Mouse (Mus musculus) neural tube, embryonic 14.5 days (tissue): ENCODE results near the gene Gucy2e. TPM values are rescaled to one million over a fixed set of nuclear protein-coding genes. Genes with fewer than 3 reads are reported as not detected.

ENCODE experiments used
- ATAC-seq: fragments of 200-750 bp; cut with Nextera tagmentation; 2 replicates; pipeline ENCODE4 v1.8.0; 2017; ENCODE audit warnings: low read depth, mild to moderate bottlenecking, moderate TSS enrichment, moderate library complexity
- H3K27ac ChIP-seq: fragments of 300-500 bp; sonication (generic); 2 replicates; pipeline ENCODE4 v1.5.1; 2014; ENCODE audit warnings: low read depth, mild to moderate bottlenecking, control low read depth, low read length, moderate library complexity, mixed read lengths
- H3K27me3 ChIP-seq: fragments of 300-500 bp; sonication (generic); 2 replicates; pipeline ENCODE4 v1.6.1; 2014; ENCODE audit warnings: low read length; ENCODE audit not compliant: control insufficient read depth, insufficient read depth
- H3K36me3 ChIP-seq: fragments of 300-500 bp; sonication (generic); 2 replicates; pipeline ENCODE4 v1.6.1; 2014; ENCODE audit warnings: low read length, mixed read lengths; ENCODE audit not compliant: control insufficient read depth, insufficient read depth
- H3K4me1 ChIP-seq: fragments of 300-500 bp; sonication (generic); 2 replicates; pipeline ENCODE4 v1.6.1; 2014; ENCODE audit warnings: low read length; ENCODE audit not compliant: control insufficient read depth, insufficient read depth
- H3K4me2 ChIP-seq: fragments of 300-500 bp; sonication (generic); 2 replicates; pipeline ENCODE4 v1.6.1; 2014; ENCODE audit warnings: mild to moderate bottlenecking, low read depth, low read length, control low read depth
- H3K4me3 ChIP-seq: fragments of 300-500 bp; sonication (generic); 2 replicates; pipeline ENCODE4 v1.5.1; 2014; ENCODE audit warnings: low read depth, low read length, control low read depth, mixed read lengths
- H3K9ac ChIP-seq: fragments of 300-500 bp; sonication (generic); replicated peaks from 2 replicates; pipeline ENCODE4 v1.6.1; 2014; ENCODE audit warnings: low read depth, mild to moderate bottlenecking, control low read depth, low read length, mixed read lengths
- H3K9me3 ChIP-seq: fragments of 300-500 bp; sonication (generic); 2 replicates; pipeline ENCODE4 v1.6.1; 2016; ENCODE audit warnings: low read length; ENCODE audit not compliant: control insufficient read depth
- WGBS: fragments of 180-500 bp; shearing (Covaris S2); extraction: QIAGEN DNeasy Blood & Tissue Kit; methylation state at CpG from one replicate; pipeline ENCODE4 v1.1.7; 2014; 5-methylcytosine and 5-hydroxymethylcytosine counted together
- polyA plus RNA-seq: library from polyadenylated mRNA; unstranded; fragments of >200 nt; fragmentation: Nextera tagmentation; extraction: Ambion mirVana; gene quantifications from 2 replicates; pipeline ENCODE4 v1.2.1, GENCODE M21; 2014

Gucy2e gene
- polyA plus RNA-seq, 1 experiment from 2014 or later: 0.62 TPM

DNA sequence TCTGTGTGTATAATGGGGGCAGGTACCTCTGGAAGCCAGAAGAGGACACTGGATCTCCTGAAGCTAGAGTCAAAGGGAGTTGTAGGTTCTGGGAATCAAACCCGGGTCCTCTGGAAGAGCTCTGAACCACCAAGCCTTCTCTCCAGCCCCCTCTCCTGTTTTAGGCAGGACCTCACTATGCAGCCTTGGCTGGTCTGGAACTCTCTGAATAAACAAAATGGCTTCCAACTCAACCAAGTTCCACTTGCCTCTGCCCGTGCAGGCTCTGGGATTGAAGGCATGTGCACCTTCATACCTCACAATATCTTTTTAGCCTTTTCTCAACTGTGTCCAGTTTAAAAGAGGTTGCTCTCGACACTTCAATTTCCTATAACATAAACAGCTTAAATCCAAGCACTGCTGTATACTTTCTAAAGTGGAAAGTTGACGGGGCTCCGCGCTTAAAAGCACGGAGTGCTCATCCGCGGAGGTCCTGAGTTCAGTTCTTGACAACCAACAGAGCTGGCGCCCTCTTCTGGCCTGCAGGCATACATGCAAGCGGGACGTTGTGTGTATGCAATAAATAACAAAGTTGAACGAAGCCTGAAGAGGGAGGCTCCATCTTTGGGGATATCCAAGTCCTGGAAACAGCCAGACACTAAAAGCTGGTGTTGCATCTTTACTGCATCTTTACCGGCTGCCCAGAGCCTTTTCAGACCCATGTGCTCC, 14.5 kb upstream of the Gucy2e start:
- no peak for ATAC-seq
- H3K9me3 ChIP-seq: no peaks in the 10 kb centered on the region
- H3K4me2 ChIP-seq: no peak overlapping the region
- no peak overlapping the region for H3K27ac ChIP-seq
- H3K9ac ChIP-seq: no peak overlapping the region
- no peaks in the 10 kb centered on the region for H3K27me3 ChIP-seq
- no peaks in the 10 kb centered on the region for H3K4me1 ChIP-seq
- 65% methylated on average over 14 of the region's 14 CpGs for WGBS
- no peak overlapping the region for H3K4me3 ChIP-seq
- no peaks in the 10 kb centered on the region for H3K36me3 ChIP-seq

DNA sequence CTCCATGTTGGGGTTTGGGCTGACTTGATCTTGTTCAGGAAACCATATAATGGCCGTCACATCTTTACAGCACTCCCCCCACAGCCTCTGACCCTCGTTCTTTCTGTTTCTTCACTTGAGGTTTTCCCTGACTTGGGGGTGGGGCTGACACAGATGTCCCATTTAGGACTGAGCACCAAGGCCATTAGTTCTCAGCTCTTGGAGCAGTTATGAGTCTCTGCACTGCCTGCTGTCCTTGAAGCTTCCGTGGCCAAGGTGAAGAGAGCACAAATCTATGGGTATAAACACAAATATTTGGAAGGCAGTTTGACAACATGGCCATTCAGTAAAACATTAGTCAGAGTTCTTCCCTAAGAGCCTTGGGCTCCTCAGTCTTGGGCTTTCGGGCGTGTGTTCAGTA, 13.3 kb upstream of the Gucy2e start:
- H3K36me3 ChIP-seq: no peaks in the 10 kb centered on the region
- no peak overlapping the region for H3K9ac ChIP-seq
- no peak for ATAC-seq
- no peaks in the 10 kb centered on the region for H3K9me3 ChIP-seq
- no peaks in the 10 kb centered on the region for H3K27me3 ChIP-seq
- no peaks in the 10 kb centered on the region for H3K4me1 ChIP-seq
- WGBS: 84% methylated on average over 5 of the region's 5 CpGs
- no peak overlapping the region for H3K27ac ChIP-seq
- H3K4me2 ChIP-seq: no peak overlapping the region
- no peak overlapping the region for H3K4me3 ChIP-seq

- H3K9ac ChIP-seq: no peak overlapping the region
- H3K27ac ChIP-seq: no peak overlapping the region
- H3K27me3 ChIP-seq: no peaks in the 10 kb centered on the region
- 78% methylated on average over 3 of the region's 3 CpGs for WGBS
- ATAC-seq: no peak
- H3K36me3 ChIP-seq: no peaks in the 10 kb centered on the region
- no peaks in the 10 kb centered on the region for H3K9me3 ChIP-seq
- no peaks in the 10 kb centered on the region for H3K4me1 ChIP-seq
- H3K4me2 ChIP-seq: no peak overlapping the region
- no peak overlapping the region for H3K4me3 ChIP-seq
Measured at GRCm38 (mm10) chr11:69249131-69249530, 12.3 kb upstream of the Gucy2e start.

GRCm38 (mm10) chr11:69245643-69246042, 8.8 kb upstream of the Gucy2e start:
- Histone ChIP-seq H3K27me3 (no peaks in the 10 kb centered on the region), H3K4me1 (no peaks in the 10 kb centered on the region), H3K4me2 (no peak overlapping the region), H3K27ac (no peak overlapping the region), H3K9me3 (no peaks in the 10 kb centered on the region), H3K4me3 (no peak overlapping the region), H3K36me3 (no peaks in the 10 kb centered on the region), H3K9ac (no peak overlapping the region)
- no peak for ATAC-seq
- 49% methylated on average over 2 of the region's 2 CpGs for WGBS

DNA sequence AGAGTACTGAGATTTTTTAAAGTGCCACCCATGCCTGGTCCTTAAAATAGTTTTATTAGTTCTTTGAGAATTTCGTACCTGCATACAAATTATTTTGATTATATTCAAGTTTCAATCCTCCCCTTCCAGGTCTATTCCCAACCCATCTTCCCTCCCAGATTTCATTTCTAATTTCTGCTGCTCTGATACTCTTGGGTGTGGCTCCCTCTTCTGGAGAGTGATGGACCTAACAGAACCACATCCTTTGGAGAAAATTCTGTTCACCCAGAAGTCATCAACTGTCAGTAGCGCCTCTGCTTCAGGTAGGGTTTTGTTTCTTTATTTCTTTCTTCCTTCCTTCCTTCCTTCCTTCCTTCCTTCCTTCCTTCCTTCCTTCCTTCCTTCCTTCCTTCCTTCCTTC, 8.1 kb upstream of the Gucy2e start:
- no peaks in the 10 kb centered on the region for H3K4me1 ChIP-seq
- no peak overlapping the region for H3K9ac ChIP-seq
- no peak for ATAC-seq
- no peaks in the 10 kb centered on the region for H3K9me3 ChIP-seq
- no peak overlapping the region for H3K27ac ChIP-seq
- no peaks in the 10 kb centered on the region for H3K36me3 ChIP-seq
- 17% methylated on average over 2 of the region's 2 CpGs for WGBS
- H3K4me2 ChIP-seq: no peak overlapping the region
- H3K4me3 ChIP-seq: no peak overlapping the region
- no peaks in the 10 kb centered on the region for H3K27me3 ChIP-seq

GRCm38 (mm10) chr11:69236061-69236925, 543 bp downstream of the Gucy2e start:
- 4% methylated on average over 51 of the region's 51 CpGs for WGBS
- no peaks in the 10 kb centered on the region for H3K9me3 ChIP-seq
- H3K4me1 ChIP-seq: peaks cover 8% of the 10 kb centered on the region; the same call in 1 of the 2 replicates
- peak overlapping the region; percentile 67; the same call in 1 of the 2 replicates for H3K27ac ChIP-seq
- peak overlapping the region; percentile 38 for H3K4me3 ChIP-seq
- H3K36me3 ChIP-seq: no peaks in the 10 kb centered on the region
- peak; percentile 3; the same call in 1 of the 2 replicates for ATAC-seq
- H3K9ac ChIP-seq: peak overlapping the region; percentile 58
- H3K4me2 ChIP-seq: peak overlapping the region; percentile 79
- H3K27me3 ChIP-seq: peaks cover 11% of the 10 kb centered on the region

DNA sequence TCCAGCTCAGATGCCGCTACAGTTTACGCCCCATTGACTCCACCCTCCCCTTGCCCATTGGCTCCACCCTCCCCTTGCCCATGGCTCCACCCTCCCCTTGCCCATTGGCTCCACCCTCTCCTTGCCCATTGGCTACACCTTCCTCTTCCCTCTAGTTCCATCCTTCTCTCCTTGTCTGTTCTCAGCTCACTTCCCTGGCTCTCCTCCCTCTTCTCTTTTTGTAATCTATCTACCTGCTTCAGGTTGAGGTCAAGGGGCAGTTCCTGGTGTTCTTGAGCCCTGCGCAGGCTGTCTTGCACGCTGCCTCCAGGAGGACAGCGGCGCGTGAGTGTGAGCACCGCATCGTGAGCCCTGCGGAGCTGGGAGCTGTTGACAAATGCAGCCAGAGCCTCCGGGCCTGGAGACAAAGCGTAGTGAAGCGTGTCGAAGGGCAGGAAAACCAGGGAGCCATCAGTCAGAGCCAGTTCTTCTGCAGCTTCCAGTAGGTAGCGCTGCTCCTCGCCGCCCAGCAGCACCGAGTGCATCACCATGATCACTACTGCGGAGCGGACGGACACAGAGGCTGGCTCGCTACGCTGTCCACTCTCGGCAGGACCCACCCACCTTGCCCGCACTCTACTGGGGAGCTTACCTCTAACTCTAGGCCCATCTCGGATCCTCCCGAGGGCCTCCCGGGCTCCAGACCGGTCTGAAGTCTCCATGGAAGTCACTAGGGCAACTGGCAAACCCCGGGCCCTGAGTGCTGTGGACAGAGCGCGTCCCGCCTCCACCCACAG, 1.4 kb downstream of the Gucy2e start:
- H3K4me3 ChIP-seq: peak overlapping the region; percentile 38
- peak; percentile 94 for ATAC-seq
- WGBS: under 1% methylated on average over 33 of the region's 33 CpGs
- H3K36me3 ChIP-seq: no peaks in the 10 kb centered on the region
- H3K4me2 ChIP-seq: peak overlapping the region; percentile 79
- peaks cover 11% of the 10 kb centered on the region for H3K27me3 ChIP-seq
- no peaks in the 10 kb centered on the region for H3K9me3 ChIP-seq
- peaks cover 8% of the 10 kb centered on the region; the same call in 1 of the 2 replicates for H3K4me1 ChIP-seq
- H3K9ac ChIP-seq: peak overlapping the region; percentile 58
- peak overlapping the region; percentile 67 for H3K27ac ChIP-seq

- Histone ChIP-seq H3K4me2 (no peak overlapping the region), H3K27me3 (peaks cover 11% of the 10 kb centered on the region), H3K9me3 (no peaks in the 10 kb centered on the region), H3K4me3 (no peak overlapping the region), H3K36me3 (no peaks in the 10 kb centered on the region), H3K27ac (no peak overlapping the region), H3K9ac (no peak overlapping the region), H3K4me1 (peaks cover 8% of the 10 kb centered on the region; the same call in 1 of the 2 replicates)
- ATAC-seq: no peak
- 76% methylated on average over 2 of the region's 2 CpGs for WGBS
Measured at GRCm38 (mm10) chr11:69233141-69233540, 3.7 kb downstream of the Gucy2e start.
